Mouse (Mus musculus): Measurements from ENCODE around the gene Pard3.

Pard3 gene

DNA sequence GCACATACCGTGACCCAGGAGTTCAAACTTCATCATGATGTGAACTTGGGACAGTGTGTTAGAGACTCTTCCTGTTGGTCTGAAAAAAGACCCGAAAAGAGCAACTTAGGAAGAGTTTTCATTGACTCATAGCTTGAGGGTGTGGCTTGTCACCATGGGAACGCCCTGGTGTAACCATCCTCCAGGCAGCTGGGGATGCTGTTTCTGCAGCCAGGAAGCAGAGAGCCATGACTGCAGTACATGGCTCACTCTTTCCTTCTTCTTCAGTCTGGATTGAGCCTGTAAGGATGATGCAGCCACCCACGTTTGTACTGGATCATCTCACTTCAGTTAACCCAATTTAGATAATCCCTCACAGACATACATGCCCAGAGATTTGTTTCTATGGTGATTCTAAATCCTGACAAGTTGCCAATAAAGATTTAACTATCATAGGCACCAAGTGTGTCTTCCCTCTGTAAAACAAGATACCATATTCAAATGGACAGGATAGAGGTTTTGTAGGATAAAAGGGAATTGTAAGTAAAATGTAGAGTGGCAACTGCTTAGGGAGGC lies 431.6 kb downstream of the Pard3 start:
- DNase-seq (ENCODE audit: low spot score in 2 of 2), result no peak

- no peak for DNase-seq (ENCODE audit: low spot score in 2 of 2)
Measured at GRCm38 (mm10) chr8:127498997-127499719, 435.5 kb downstream of the Pard3 start.

DNA sequence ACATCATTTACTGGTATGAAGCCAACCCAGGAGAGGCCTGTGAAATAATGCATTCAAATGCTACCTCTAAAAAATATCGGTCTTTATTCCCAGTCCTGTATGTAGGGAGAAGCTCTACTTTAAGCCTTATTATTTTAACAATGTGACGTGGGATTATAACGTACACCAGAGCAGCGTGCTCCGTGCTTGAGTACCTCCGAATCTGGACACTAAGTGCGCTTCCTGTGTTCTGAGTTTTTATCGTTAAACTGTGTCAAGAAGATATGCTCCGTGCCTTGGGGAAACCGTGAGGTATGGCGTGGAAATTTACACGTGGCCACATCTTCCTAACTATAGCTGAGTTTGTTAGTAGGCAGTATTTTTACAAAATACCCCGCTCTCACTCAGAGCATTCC lies 436.0 kb downstream of the Pard3 start:
- no peak for DNase-seq (ENCODE audit: low spot score in 2 of 2)

DNA sequence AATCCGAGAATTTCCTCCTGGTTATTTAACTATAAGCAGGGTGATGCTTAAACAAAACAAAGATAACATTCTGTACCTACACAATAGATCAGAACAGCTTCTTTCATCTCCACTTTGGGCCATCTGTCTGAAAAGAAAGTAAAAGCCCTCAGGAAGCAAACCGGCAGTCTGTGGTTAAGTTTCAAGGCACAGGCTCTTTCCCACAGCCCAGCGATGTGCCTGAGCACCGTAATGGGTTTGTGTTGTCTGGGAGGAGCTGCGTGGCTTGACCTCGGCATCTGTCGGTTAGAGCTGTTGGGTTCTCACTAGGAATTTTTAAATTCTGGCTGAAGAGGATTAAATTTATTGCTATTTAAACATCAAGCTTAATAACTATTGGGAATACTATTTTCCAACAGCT lies 436.5 kb downstream of the Pard3 start:
- DNase-seq (ENCODE audit: low spot score in 2 of 2), result no peak

DNA sequence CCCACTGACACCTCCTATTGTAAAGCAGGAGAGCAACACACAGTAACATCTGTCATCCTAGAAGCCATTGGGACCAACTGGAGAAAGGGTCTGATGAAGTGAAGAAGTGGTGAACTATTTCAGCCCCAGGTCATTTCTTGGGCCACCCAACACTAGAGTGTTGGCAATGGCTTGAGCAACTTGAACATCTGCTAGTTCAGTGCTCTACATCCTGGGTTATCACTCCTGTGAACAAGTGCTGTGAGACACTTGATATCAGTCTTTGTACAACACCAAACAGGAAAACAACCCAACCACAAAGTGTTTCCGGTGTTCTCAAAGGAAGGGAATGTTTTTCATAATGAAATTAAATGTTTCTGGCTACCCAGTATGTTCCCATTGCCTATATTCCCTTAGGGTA lies 438.1 kb downstream of the Pard3 start:
- DNase-seq (ENCODE audit: low spot score in 2 of 2), result no peak

GRCm38 (mm10) chr8:127505286-127505685 lies 441.6 kb downstream of the Pard3 start:
- no peak for DNase-seq (ENCODE audit: low spot score in 2 of 2)

DNA sequence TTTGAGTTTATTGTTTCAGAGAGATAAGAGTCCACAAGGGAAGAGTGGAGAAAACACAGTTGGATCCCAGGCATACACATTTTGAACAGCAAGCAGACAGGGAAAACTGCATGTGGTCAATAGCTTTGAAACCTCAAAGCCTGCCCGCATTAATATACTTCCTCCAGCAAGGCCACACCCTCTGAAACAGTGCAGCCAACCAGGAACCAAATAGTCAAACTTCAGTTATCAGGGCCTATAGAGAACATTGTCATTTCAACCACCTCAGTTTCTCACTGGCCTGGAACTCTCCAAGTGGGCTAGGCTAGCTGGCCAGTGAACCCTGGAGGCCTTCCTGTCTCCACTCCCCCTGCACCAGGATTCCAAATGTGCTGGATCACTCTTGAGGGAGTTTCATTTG lies 442.6 kb downstream of the Pard3 start:
- no peak for DNase-seq (ENCODE audit: low spot score in 2 of 2)

GRCm38 (mm10) chr8:127511341-127511740 lies 447.6 kb downstream of the Pard3 start:
- no peak for DNase-seq (ENCODE audit: low spot score in 2 of 2)

GRCm38 (mm10) chr8:127512001-127512573 lies 448.4 kb downstream of the Pard3 start:
- no peak for DNase-seq (ENCODE audit: low spot score in 2 of 2)

GRCm38 (mm10) chr8:127512580-127512979 lies 448.9 kb downstream of the Pard3 start:
- no peak for DNase-seq (ENCODE audit: low spot score in 2 of 2)

- DNase-seq (ENCODE audit: low spot score in 2 of 2), result no peak
Measured at GRCm38 (mm10) chr8:127514810-127515735, 451.4 kb downstream of the Pard3 start.

GRCm38 (mm10) chr8:127516043-127516442 lies 452.4 kb downstream of the Pard3 start:
- DNase-seq (ENCODE audit: low spot score in 2 of 2), result no peak

- peak; percentile 14 to 18 for DNase-seq (ENCODE audit: low spot score in 2 of 2)
Measured at GRCm38 (mm10) chr8:127525673-127526072, 462.0 kb downstream of the Pard3 start.

- no peak for DNase-seq (ENCODE audit: low spot score in 2 of 2)
Measured at GRCm38 (mm10) chr8:127528315-127528714, 464.6 kb downstream of the Pard3 start.

GRCm38 (mm10) chr8:127529746-127530145 lies 466.1 kb downstream of the Pard3 start:
- DNase-seq (ENCODE audit: low spot score in 2 of 2), result no peak

DNA sequence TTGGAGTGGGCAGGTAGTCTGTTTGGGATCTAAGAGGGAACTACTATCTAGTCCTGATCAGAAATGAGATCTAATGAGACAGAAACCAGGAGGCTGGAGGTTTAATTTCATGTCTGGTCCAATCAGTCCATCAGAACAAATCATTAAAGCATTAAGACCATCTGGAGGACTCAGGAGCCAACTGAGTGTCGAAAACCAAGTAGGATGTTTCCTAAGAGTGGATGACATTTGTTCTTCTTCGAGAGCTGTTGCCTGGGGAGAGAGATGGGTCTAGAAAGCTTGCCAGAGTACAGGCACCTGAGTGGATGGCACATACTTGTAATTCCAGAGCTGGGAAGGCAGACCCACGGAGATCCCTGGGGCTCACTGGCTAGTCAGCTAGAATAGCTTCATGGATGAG lies 468.2 kb downstream of the Pard3 start:
- no peak for DNase-seq (ENCODE audit: low spot score in 2 of 2)

GRCm38 (mm10) chr8:127534789-127535188 lies 471.1 kb downstream of the Pard3 start:
- peak in 1 of 2 experiments; percentile 15 for DNase-seq (ENCODE audit: low spot score in 2 of 2)

- peak in 1 of 2 experiments; percentile 21 for DNase-seq (ENCODE audit: low spot score in 2 of 2)
Measured at GRCm38 (mm10) chr8:127535192-127535845, 471.6 kb downstream of the Pard3 start.

DNA sequence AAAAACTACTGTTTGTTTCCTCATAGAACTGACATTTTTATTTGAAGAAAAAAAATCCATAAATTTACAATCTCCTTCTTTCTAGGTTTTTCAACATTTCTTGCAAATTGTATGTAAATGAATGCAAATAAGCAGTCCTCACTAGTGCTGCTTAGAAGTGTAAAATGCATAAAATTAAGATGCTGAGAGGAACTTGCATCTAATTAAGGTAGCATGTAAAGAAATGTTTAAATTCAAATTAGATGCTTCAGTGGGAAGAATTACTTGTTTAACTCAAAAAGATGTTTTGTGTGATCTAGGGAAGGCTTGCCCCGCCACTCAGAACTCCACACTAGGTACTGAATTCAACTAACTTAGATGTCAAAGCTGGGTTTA lies 472.1 kb downstream of the Pard3 start:
- no peak for DNase-seq (ENCODE audit: low spot score in 2 of 2)

- DNase-seq (ENCODE audit: low spot score in 2 of 2), result no peak
Measured at GRCm38 (mm10) chr8:127539803-127540202, 476.1 kb downstream of the Pard3 start.

DNA sequence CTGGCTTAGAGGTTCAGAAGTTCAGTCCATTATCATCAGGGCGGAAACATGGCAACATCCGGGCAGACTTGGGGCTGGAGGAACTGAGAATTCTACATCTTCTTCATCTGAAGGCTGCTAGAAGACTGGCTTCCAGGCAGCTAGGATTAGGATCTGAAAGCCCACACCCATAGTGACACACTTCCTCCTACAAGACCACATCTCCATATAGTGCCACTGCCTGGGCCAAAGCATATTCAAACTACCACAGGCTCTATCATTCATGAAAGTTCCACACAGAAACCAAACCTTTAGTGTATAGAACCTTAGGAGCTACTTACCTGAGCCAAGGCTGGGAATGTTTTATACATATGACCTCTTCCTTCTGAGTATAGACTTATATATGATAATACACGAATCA lies 476.6 kb downstream of the Pard3 start:
- DNase-seq (ENCODE audit: low spot score in 2 of 2), result no peak

- no peak for DNase-seq (ENCODE audit: low spot score in 2 of 2)
Measured at GRCm38 (mm10) chr8:127542162-127542561, 478.5 kb downstream of the Pard3 start.
